Mouse (Mus musculus) c-Kit-positive CD71-positive TER-119-negative erythroid progenitor cells, embryonic 14.5 days (primary cell): ENCODE data around the gene Elavl4.

Source experiments
- DNase-seq: peaks from one replicate; pipeline ENCODE4 v3.0.0-alpha.2; 2013; ENCODE audit warnings: low read depth

The Elavl4 gene

DNA sequence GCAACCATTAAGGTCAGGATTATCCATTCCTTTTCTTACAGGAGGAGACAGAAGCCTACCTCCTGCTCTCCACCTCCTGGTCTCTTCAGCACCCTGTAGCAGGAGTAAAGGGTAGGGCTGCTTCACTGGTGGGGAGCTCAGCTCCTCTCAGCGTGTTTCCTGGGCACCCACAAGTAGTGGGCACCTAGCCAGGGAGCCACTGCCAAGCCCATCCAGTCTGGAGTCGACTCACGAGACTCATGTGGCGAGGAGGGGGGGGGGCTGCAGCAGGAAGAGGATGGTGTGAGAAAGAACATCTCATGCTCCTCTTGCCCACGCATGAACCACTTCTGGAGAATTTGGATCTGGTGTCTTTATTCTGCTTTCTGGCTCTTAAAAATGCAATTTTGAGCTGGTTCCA is 186.5 kb downstream of the Elavl4 start:
- DNase-seq, result no peak

DNA sequence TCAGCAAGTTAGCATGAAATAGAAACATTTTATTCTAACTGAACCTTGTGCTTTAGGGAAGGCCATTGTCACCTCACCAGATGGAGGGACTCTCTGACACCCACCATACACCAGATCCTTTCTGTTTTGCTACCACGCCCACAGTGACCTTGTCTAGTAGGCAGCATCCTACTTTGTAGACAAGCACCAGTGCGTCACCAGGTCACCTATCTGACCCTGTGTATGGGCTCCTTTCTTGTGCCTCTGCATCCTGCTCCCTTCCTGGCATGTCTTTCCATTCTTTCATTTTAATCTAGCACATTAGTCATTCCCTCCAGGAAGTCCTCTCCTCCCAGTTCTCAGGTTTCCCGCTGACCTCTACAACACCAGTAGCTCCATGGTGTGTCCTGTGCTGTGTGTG is 190.1 kb downstream of the Elavl4 start:
- no peak for DNase-seq

DNA sequence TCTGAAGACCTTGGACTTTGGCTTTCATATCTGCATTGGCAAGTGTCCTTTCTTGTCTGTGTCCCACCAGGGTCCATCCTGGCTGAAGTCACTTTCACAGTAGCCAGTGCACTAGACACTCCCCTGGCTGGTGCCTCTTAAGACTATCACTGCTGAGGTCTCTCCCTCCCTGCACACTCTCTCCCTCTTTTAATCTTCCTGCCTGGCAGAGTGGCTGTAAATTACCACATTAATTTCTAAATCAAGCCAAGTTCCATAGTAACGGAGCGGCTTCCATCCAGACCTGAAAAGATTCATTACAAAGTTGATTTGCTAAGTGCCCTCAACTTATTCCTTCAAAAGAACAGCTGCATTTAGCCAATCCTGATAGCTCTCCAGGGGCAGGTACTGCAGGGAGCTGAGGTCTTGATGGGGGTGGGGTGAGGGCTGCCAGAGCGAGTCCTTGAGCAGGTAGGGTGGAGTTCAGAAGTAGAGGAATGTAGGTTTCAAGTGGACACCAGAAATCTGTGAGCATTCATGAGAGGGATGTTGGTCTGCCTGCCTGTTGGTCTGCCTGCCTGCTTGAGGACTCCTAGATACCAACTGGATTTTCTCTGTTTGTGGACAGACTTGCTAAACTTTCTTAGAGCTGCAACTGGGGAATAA is 194.1 kb downstream of the Elavl4 start:
- DNase-seq, result no peak

DNA sequence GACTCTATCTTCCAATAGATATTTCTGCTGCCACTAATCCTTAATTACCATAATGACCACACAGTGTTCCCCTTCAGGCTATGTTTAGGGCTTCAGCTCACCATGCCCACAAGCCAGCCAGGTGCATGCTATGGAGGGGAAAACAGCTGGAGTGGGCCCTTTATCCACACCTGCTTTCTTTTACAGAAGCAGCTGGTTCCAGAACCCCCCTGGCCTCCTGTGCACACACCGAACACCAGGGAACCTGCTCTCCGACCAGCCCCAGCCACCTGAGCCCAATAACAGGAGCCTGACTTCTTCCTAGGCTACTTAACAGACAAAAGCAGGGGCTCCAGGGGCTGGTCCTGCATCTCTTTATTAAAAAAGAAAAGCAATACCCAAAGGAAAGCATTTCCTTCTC is 195.8 kb downstream of the Elavl4 start:
- DNase-seq, result no peak
